Comparison of ENCODE assay signal across 29 mouse cellular contexts in the genomic region with DNA sequence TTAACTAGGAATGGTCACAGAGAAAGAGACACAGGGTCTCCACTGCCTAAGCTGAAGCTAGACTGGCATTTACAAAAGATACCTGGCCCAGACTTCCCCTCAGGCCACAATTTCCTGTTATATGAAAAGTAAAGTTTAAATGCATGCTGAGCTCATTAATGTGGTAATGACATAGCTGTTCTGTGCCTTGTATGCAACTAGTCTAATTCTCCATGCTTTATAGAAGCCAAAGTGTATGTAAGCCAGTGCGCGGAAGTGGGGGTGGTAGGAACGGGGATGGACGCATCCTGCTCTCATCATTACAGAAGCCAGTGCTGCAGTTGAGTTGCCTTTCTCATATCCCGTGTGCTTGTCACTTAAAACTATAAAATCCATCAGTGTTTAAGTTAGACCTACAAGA.
DNase-seq lines count a peak whose midpoint lies in the region; ATAC-seq and TF ChIP-seq lines count a peak whose summit lies in the region.
"Had no signal": no experiment of that assay in that cellular context is flagged by ENCODE, and none has a peak within 500 bp of the region (broad histone marks: within the 10 kb centered on the region; RNA-seq: fewer than 3 reads in every experiment).

No protein-coding gene starts in this region.

- peaks cover 25% of the 10 kb centered on the region for H3K4me1 ChIP-seq in thymus, adult 2 months (replicated peaks; ENCODE audit: control insufficient read depth, insufficient read depth, low read length)
- H3K4me1 ChIP-seq in hindbrain, embryonic 11.5 days (replicated peaks; ENCODE audit: control insufficient read depth, insufficient read depth, low read length), result no peaks in the 10 kb centered on the region
- H3K4me1 ChIP-seq: embryonic facial prominence, embryonic 13.5 days; hindbrain, embryonic 13.5 days; kidney, embryonic 15.5 days; liver, embryonic 15.5 days; neural tube, embryonic 13.5 days had no signal

- no peaks in the 10 kb centered on the region for H3K27me3 ChIP-seq in thymus, adult 2 months (ENCODE audit: control insufficient read depth, insufficient read depth, low read length)
- no peaks in the 10 kb centered on the region for H3K27me3 ChIP-seq in hindbrain, embryonic 11.5 days (ENCODE audit: control insufficient read depth, insufficient read depth, low read length)
- H3K27me3 ChIP-seq: embryonic facial prominence, embryonic 13.5 days; heart, embryonic 15.5 days; hindbrain, embryonic 13.5 days; kidney, embryonic 15.5 days; liver, embryonic 15.5 days; neural tube, embryonic 13.5 days had no signal

- WGBS in thymus, adult 2 months, result 15% methylated on average over 5 of the region's 5 CpGs
- WGBS in hindbrain, embryonic 11.5 days, result 94% methylated on average over 5 of the region's 5 CpGs

- DNase-seq in thymus, postnatal 0 days (ENCODE audit: low spot score), result peak; percentile 37
- DNase-seq in thymus, adult 2 months, result no peak
- DNase-seq in T-cell, adult 2 months (ENCODE audit: low spot score), result peak; percentile 69
- no peak for DNase-seq in hindbrain, embryonic 11.5 days (ENCODE audit: low spot score)
- no peak for DNase-seq in retina, postnatal 1 day
- DNase-seq in embryo, embryonic 9.5 days (ENCODE audit: extremely low spot score), result no peak
- DNase-seq: adrenal gland, postnatal 14 days; cerebellum, adult 11 months; cerebellum, adult 9-10 months; cerebellum, postnatal 36 days; embryo, embryonic 11 days; kidney, adult 11 months; kidney, postnatal 36 days; left cerebral cortex, postnatal 4 days; liver; lung, embryonic 14.5 days had no signal

- no peak overlapping the region for H3K27ac ChIP-seq in thymus, adult 2 months (ENCODE audit: control insufficient read depth, insufficient read depth, low read length)
- H3K27ac ChIP-seq in hindbrain, embryonic 11.5 days (ENCODE audit: low read depth, low read length), result no peak overlapping the region
- H3K27ac ChIP-seq: embryonic facial prominence, embryonic 13.5 days; heart, embryonic 15.5 days; hindbrain, embryonic 13.5 days; kidney, embryonic 15.5 days; layer of hippocampus, adult 2 months; liver, embryonic 15.5 days; neural tube, embryonic 13.5 days had no signal

- H3K36me3 ChIP-seq in thymus, adult 2 months (ENCODE audit: control insufficient read depth, insufficient read depth, low read length), result peaks cover 16% of the 10 kb centered on the region
- no peaks in the 10 kb centered on the region; the same call in 1 of the 2 replicates for H3K36me3 ChIP-seq in hindbrain, embryonic 11.5 days (ENCODE audit: control insufficient read depth, insufficient read depth, low read length)

- peak; percentile 85 for ATAC-seq in inflammation-experienced regulatory T-cells, adult 6 months
- no peak for ATAC-seq in hindbrain, embryonic 11.5 days (ENCODE audit: low FRiP score)
- ATAC-seq: forebrain, embryonic 16.5 days; midbrain, embryonic 16.5 days had no signal

- no peak for TF ChIP-seq CTCF in thymus, adult 2 months (IDR thresholded peaks at IDR 0.05; ENCODE audit: borderline replicate concordance, control insufficient read depth, extremely low read depth, insufficient read depth, low read length, poor library complexity)

- no peak overlapping the region for H3K4me2 ChIP-seq in hindbrain, embryonic 11.5 days (replicated peaks; ENCODE audit: low read depth, low read length)
- H3K4me2 ChIP-seq: embryonic facial prominence, embryonic 13.5 days; heart, embryonic 15.5 days; hindbrain, embryonic 13.5 days; kidney, embryonic 15.5 days; liver, embryonic 15.5 days; lung, embryonic 14.5 days; midbrain, embryonic 11.5 days; neural tube, embryonic 13.5 days had no signal

- TF ChIP-seq POLR2A in thymus, adult 2 months (IDR thresholded peaks at IDR 0.05; ENCODE audit: control insufficient read depth, extremely low read depth, insufficient read depth, low read length, poor library complexity), result no peak

- H3K4me3 ChIP-seq in thymus, adult 2 months (ENCODE audit: control insufficient read depth, insufficient read depth, low read length), result no peak overlapping the region
- H3K4me3 ChIP-seq in hindbrain, embryonic 11.5 days (ENCODE audit: low read depth, low read length), result no peak overlapping the region
- H3K4me3 ChIP-seq: embryonic facial prominence, embryonic 13.5 days; erythroblast, embryonic 14.5 days; heart, embryonic 15.5 days; hindbrain, embryonic 13.5 days; kidney, embryonic 15.5 days; layer of hippocampus, adult 2 months; liver, embryonic 15.5 days; neural tube, embryonic 13.5 days had no signal

- no peak overlapping the region for H3K9ac ChIP-seq in hindbrain, embryonic 11.5 days (ENCODE audit: low read depth, low read length)
- H3K9ac ChIP-seq: embryonic facial prominence, embryonic 13.5 days; heart, embryonic 15.5 days; hindbrain, embryonic 13.5 days; kidney, embryonic 15.5 days; liver, embryonic 15.5 days; lung, embryonic 14.5 days; neural tube, embryonic 13.5 days had no signal

- H3K9me3 ChIP-seq in hindbrain, embryonic 11.5 days (ENCODE audit: control insufficient read depth, low read length), result no peaks in the 10 kb centered on the region
- H3K9me3 ChIP-seq: embryonic facial prominence, embryonic 13.5 days; G1E; heart, embryonic 15.5 days; hindbrain, embryonic 13.5 days; kidney, embryonic 15.5 days; liver, embryonic 15.5 days; neural tube, embryonic 13.5 days had no signal

Comparison
In these comparisons a context has a peak if more than half of its experiments do, and no peak if none do; other contexts are left out.
1. DNase-seq: peak in thymus, postnatal 0 days (single experiment) and T-cell, adult 2 months (single experiment); none in thymus, adult 2 months (single experiment), hindbrain, embryonic 11.5 days (single experiment), retina, postnatal 1 day (single experiment) and embryo, embryonic 9.5 days (single experiment).